Mouse (Mus musculus): Measurements from ENCODE around the gene Wbp1l. TPM values are rescaled to one million over a fixed set of nuclear protein-coding genes. Genes with fewer than 3 reads are reported as not detected.

Gene Wbp1l
- polyA plus RNA-seq (2014; fragmentation: Illumina TruSeq; extraction: RNeasy Lipid Tissue Mini Kit (QIAGEN cat#74804); ENCODE audit: low read depth, low replicate concordance), result 123 TPM

DNA sequence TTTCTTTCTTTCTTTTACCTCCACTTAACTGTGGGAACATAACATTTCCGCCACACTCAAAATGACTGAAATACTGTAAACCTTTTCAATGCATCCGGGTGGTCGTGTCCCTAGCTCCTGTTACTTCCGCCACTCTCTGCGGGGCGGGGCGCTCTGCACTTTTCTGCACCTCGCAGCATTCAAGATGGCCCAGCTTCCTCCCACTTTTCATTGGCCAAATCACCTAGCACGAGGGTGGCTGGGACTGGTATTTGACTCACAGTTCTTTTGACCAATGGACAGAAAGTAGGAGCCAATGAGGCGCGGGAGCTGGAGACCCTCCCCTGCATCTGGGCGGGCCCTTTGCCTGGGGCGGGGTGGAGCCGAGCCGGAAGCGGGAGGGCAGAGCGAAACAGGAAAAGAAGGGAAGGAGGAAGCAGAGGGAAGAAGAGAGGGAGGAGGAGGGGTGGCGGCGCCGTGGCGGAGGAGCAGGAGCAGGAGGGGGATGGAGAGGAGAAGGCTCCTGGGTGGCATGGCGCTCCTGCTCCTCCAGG, at the start of gene Wbp1l:
TSS of gene Wbp1l (plus strand) at position 365 of the 533 bp plus-strand sequence.

DNA sequence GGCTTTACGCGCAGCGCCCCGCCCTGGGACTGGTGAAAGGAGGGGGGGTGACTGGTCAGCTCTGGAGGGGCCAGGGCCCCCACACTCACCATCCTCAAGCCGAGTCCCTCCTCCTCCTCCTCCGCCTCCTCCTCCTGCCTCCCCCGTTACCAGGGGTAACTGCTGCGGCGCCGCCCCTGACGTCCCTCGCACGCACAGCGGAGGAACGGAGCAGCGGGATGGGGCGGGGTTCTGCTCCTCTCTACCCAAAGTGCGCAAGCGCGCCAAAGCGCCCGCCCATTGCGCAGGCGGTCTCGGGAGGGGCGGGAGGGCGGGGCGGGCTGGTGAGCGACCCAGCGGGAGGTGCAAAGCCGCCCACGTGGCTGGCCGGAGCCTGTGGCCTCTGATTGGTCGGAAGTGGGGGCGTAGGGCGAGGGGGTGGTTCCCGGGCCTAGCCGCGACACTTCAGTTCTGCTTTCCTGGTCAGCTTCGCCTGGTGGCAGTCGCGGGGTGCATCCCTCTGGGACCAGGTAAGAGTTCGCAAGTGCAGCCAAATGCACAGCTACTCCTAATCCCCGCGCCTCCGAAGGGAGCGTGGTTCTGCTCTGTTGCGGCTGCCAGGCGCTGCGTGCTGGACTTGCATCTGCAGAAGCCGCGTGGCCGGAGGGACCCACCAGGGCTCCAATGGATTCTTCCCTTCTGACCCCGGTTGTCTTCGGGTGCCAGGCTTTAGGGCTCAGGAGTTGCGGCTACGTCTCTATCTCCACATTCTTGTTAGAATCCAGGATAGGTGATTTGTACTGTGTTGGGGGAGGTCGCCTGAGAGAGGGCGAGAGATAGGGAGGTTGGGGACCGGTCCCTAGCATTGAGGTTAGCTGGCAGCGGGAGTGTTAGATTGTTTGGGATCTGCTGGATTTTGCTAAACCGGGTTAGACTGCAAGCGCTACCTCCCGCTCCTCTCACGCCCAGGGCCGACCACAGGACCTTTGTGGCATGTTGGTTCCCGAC, 25.6 kb upstream of the Wbp1l start, which contains the start of the genes Arl3 and Sfxn2:
TSS of gene Arl3 (minus strand) at position 248 of the 987 bp plus-strand sequence.
TSS of gene Sfxn2 (plus strand) at position 415 of the 987 bp plus-strand sequence.

GRCm38 (mm10) chr19:46672766-46673418, 74.0 kb downstream of the Wbp1l start, which contains the start of gene Cyp17a1:
Cyp17a1 (minus strand) TSS chr19:46673172.

DNA sequence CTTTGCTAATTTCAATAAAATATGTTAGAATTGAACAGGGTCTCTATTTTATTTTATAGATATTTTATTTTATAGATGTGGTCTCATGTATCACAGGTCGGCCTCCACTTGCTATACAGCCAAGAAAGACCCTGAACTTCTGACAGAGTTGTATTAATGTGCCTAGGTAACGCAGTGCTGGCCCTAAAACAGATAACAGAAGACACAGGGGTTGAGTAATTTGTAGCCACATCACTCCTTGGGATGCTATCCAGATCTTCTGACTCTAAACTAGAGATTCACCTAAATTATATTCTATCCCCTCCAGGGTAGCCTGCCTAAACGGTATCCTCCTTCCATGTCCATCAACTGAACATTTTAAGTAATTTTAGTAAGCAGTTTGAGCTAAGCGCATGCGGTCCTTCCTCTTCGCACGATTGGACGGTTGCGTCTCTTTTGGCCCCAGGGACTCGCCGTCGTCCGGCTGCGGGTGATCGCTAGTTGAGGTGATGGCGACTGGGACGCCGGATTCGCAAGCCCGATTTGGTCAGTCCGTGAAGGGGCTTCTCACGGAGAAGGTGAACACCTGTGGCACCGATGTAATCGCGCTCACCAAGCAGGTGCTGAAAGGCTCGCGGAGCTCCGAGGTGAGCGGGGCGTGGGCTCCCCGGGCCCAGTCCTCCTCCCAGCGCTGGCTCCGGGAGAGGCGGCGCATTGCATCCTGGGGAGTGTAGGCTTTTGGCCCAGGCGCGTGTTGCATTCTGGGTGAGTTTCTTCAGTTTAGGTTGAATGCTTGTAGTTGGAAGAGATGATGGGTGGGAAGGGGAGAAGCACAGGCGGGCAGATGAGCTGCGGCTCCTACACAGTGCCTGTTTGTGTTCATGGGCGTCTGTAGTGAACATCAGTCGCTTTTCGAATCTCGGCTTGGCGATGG, 90.8 kb downstream of the Wbp1l start, which contains the start of gene Borcs7:
TSS of gene Borcs7 (plus strand) at position 447 of the 913 bp plus-strand sequence.

Other genes starting within 250 kb of the Wbp1l start
- 4.2 TPM for gene 2310034G01Rik, start 248.8 kb upstream of the Wbp1l start, polyA plus RNA-seq (2014; fragmentation: Illumina TruSeq; extraction: RNeasy Lipid Tissue Mini Kit (QIAGEN cat#74804); ENCODE audit: low read depth, low replicate concordance)
- 97.5 TPM for gene Actr1a, start 203.3 kb upstream of the Wbp1l start, polyA plus RNA-seq (2014; fragmentation: Illumina TruSeq; extraction: RNeasy Lipid Tissue Mini Kit (QIAGEN cat#74804); ENCODE audit: low read depth, low replicate concordance)
- 23.2 TPM for gene Sufu, start 202.2 kb upstream of the Wbp1l start, polyA plus RNA-seq (2014; fragmentation: Illumina TruSeq; extraction: RNeasy Lipid Tissue Mini Kit (QIAGEN cat#74804); ENCODE audit: low read depth, low replicate concordance)
- 23.8 TPM for gene Trim8, start 97.4 kb upstream of the Wbp1l start, polyA plus RNA-seq (2014; fragmentation: Illumina TruSeq; extraction: RNeasy Lipid Tissue Mini Kit (QIAGEN cat#74804); ENCODE audit: low read depth, low replicate concordance)
- 72.7 TPM for gene Arl3, start 25.9 kb upstream of the Wbp1l start, polyA plus RNA-seq (2014; fragmentation: Illumina TruSeq; extraction: RNeasy Lipid Tissue Mini Kit (QIAGEN cat#74804); ENCODE audit: low read depth, low replicate concordance)
- gene Sfxn2, start 25.7 kb upstream of the Wbp1l start, polyA plus RNA-seq (2014; fragmentation: Illumina TruSeq; extraction: RNeasy Lipid Tissue Mini Kit (QIAGEN cat#74804); ENCODE audit: low read depth, low replicate concordance), result 18.9 TPM
- gene Cyp17a1, start 74.1 kb downstream of the Wbp1l start, polyA plus RNA-seq (2014; fragmentation: Illumina TruSeq; extraction: RNeasy Lipid Tissue Mini Kit (QIAGEN cat#74804); ENCODE audit: low read depth, low replicate concordance), result 31.5 TPM
- 14.7 TPM for gene Borcs7, start 90.8 kb downstream of the Wbp1l start, polyA plus RNA-seq (2014; fragmentation: Illumina TruSeq; extraction: RNeasy Lipid Tissue Mini Kit (QIAGEN cat#74804); ENCODE audit: low read depth, low replicate concordance)
- gene As3mt, start 108.4 kb downstream of the Wbp1l start, polyA plus RNA-seq (2014; fragmentation: Illumina TruSeq; extraction: RNeasy Lipid Tissue Mini Kit (QIAGEN cat#74804); ENCODE audit: low read depth, low replicate concordance), result 17.6 TPM
- 18.5 TPM for gene Cnnm2, start 162.5 kb downstream of the Wbp1l start, polyA plus RNA-seq (2014; fragmentation: Illumina TruSeq; extraction: RNeasy Lipid Tissue Mini Kit (QIAGEN cat#74804); ENCODE audit: low read depth, low replicate concordance)